Mouse (Mus musculus) neural tube, embryonic 10.5 days (tissue): ENCODE results near the gene Trp53inp2.

Source experiments
- DNase-seq: peaks from one replicate; pipeline ENCODE4 v3.0.0-alpha.2; 2017; ENCODE audit warnings: low spot score; ENCODE audit errors: extremely low spot score

The Trp53inp2 gene

DNA sequence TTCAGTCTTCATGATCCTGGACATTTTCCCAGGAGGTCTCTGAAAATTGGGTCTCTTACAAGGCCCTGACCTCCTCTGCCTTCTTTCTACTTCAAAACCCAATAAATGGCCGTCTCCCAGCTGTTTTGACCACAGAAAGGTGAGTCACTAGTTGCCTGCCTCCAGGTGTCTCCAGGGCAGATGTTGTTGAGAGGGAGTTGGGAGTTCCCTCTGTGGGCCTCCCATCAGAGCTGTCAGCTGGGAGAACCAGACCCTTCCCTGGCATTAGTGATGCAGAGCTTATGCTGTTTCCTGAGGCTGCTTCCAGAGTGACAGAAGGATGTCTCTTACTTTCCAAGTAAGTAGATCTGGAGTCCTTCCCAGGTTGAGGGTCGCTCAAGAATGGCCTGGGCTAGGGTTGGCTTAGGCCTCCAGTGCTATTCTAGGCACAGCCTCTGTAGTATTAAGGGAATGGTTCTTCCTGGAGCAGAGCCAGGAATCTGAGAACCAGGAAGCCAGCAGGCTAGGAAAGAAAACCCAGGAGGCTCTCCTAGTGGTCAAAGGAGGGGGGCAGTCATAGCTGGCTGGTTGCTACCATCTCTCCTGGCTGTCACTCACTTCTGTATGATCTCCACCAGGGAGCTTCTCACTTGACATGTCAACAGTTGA, 2.1 kb downstream of the Trp53inp2 start:
- DNase-seq = no peak

DNA sequence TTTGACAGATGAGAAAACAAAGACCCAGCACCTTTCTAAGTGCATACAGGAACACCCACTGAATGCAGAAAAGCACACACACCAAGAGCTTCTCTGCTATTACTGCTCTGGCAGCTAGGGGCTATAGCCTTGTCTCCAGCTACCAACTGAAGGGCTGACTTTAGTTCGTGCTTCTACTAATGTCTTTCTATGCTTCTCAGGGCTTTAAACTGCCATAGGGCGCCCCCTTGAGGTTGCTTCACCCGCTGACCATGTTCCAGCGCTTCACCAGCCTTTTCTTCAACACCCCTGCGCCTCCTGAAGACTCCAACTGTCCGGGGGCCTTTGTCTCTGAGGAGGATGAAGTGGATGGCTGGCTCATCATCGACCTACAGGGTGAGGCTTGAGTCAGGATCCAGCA, 4.2 kb downstream of the Trp53inp2 start:
- peak; percentile 71 for DNase-seq

DNA sequence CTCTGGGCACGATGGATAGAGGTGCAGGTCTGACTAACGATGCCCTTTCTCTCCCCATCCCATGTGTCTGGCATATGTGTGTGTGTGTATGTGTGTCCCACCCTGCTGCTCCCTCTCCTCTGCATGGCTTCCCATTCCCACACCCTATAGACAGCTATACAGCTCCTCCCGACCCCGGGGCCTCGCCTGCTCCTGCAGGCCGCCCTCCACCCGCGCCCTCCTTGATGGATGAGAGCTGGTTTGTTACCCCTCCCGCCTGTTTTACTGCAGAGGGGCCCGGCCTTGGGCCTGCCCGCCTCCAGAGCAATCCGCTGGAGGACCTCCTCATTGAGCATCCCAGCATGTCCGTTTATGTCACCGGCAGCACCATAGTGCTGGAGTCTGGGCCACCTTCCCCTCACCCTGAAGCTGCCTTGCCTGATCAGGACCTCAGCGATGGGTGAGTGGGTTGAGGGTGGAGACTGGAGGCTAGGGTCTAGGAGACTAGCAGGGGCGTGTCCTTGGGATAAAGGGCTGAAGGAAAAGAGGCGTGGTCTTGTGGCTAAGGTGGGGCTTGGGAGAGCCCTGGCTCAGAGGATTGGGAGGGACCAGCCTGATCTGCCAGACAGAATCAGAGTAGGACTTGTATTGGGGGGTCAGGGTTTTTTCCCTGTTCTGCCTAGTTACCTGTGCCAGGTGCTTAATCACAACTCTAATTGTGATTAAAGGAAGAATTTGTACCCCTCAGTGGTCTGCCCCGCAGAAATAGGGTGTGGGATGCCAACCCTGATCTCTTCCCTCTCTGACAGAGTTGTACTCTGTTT, 5.1 kb downstream of the Trp53inp2 start:
- no peak for DNase-seq

DNA sequence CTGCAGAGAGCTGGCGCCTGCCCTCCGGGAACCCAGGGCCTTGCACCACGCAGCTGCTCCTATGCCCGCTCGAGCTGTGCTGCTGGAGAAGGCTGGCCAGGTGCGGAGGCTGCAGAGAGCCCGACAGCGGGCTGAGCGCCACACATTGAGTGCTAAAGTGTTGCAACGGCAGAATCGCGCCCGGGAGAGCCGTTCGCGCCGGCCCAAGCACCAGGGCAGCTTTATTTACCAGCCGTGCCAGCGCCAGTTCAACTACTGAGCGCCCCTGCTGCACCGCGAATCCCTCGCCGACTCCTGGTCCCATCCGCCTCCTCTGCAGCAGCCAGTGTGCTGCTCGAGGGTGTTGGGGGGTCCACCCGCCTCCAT, 5.7 kb downstream of the Trp53inp2 start:
- DNase-seq = no peak

DNA sequence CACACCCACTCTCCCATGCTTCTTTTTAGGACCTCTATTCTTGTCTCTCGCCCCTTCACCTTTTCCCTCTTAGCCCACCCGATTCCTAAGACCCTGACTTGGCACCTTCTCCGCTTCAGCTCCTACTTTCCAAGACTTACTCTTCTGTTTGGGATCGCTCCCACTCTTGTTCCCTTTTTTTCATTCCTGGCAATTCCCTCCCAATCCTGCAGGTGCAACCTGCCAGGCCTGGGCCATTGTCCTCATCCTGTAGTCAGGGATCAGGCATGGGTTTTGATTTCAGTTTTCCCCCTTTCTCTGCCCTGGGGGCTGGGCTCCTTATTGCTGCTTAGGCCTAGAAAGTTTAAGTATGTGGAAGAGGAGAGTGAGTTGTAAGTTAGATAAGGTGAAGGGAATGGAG, 6.2 kb downstream of the Trp53inp2 start:
- DNase-seq = no peak

DNA sequence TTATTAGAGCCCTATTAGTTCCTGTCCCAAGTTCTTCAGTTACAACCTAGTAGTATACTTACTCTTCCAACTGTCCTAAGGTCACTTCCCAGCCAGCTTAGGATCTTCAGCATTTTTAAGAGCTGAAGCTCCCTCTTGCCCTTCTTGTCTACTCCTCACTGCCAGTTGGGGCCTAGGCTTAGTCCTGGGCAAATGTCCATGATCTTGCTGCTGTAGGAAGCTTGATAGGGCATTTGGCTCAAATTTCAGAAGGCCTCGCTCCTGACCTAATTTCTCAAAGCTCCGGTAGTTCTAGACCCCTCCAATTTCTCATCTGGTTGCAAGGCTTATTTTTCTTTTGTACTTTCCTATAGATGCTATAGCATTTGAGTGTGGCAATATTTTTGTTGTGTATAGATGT, 7.7 kb downstream of the Trp53inp2 start:
- DNase-seq = no peak

DNA sequence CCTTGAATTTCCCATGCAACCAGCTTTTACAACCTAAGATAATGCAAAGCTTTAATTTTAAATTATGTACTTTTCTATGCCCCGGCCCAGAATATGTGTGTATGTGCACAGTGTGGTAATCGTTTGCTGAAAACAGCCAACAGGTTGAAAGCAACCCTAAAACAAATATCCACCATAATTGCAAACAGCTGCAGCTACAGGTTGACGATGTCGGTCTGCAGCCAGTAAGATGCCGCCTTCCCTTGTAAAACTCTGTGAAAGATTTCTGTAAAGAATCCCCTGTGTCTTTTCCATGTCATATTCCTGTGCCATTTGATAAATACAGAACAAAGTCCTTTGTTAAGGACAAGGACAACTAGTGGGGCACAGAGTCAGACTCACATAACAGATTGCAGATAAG, 13.7 kb downstream of the Trp53inp2 start:
- no peak for DNase-seq

DNA sequence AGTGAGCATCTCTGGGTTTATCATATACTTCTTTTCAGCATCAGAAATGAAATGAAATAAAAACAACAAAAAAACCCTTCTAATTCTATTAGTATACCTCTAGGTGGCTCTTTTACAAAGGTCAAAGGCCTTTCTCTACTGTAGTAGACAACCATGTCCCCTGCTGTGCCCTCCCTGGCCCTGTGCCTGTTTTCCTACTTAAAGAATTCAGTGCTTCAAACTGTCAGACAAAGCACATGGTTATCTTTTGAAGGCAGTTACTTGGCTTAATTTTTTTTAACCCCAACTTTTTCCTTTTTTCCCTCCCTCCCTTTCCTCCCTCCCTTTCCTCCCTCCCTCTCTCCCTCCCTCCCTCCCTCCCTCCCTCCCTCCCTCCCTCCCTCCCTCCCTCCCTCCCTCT, 19.4 kb downstream of the Trp53inp2 start:
- no peak for DNase-seq

DNA sequence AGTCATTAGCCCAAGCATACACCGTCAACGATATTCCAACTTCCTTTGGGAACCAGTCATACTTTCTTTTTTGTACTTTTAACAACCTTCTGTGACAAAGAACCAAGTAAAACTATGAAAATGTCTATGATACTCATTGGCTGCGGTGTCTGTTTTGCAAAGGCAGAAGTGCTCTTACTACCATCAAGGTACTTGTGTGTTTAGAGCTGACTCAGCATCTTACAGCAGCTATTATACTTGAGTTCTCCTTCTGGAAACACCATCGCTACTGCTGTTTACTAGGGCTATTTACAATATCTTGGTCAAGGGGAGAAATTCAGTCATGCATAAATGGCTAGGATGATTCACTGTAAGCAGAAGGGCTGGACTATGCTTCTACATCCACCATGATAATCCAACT, 21.1 kb downstream of the Trp53inp2 start:
- no peak for DNase-seq

DNA sequence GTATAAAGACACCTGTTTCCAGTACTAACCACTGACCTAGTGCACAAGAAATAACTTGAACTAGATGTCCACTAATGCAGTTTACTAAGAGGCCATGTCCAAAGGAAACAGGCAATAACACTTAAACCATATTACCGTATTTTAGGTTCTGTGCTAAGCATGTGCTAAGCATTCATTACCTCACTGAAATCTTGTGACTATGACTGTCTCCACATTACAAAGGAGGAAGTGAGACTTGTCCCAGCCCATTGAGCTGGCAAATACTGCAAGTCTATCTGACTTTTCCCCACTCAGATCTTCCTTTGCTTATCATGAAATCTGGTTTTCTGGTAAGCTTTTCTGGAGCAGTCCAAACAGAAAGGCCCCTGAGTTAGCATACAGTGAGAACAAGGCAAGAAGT, 23.8 kb downstream of the Trp53inp2 start:
- DNase-seq = no peak

DNA sequence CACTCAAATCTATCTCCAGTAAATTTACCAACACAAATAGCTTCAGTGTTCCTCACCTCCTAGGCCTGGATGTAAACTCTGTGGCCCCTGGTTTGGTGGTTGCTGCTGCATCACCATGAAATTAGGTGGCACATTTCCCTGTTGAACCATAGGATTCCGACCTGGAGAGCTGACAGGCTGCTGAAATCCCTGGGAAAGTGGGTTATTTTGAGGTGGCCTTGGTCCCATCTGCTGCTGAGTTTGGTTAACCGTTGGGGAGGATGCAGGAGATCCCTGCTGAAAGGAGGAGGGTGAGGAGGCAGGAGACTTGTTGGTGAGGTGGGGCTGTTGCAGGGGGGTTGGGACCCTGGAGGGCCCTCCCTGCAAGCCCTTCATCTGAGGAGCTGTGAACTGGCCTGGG, 40.1 kb downstream of the Trp53inp2 start:
- DNase-seq = no peak

DNA sequence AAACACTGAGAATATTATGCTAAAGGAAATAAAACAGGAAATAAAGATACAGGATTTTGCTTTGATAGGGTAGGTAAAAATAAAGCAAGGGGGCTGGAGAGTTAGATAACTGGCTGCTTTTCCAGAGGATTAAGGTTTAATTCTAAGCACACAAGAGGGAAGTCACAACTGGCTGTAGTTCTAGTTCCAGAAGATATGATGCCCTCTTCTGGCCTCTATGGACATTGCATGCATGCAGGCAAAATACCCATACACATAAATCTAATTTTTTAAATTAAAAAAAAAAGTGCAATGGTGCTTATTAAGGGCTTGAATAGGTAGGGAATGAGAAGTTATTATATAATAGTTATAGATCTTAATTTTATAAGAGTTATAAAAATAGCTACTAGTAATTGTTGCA, 55.6 kb downstream of the Trp53inp2 start:
- no peak for DNase-seq
